Mouse (Mus musculus): ENCODE results near the gene Dguok. TPM values are rescaled to one million over a fixed set of nuclear protein-coding genes. Genes with fewer than 3 reads are reported as not detected.

Dguok gene
- 66.6 and 68.5 TPM in 2 replicates for polyA plus RNA-seq (2014; fragmentation: Nextera tagmentation; extraction: Ambion mirVana)

DNA sequence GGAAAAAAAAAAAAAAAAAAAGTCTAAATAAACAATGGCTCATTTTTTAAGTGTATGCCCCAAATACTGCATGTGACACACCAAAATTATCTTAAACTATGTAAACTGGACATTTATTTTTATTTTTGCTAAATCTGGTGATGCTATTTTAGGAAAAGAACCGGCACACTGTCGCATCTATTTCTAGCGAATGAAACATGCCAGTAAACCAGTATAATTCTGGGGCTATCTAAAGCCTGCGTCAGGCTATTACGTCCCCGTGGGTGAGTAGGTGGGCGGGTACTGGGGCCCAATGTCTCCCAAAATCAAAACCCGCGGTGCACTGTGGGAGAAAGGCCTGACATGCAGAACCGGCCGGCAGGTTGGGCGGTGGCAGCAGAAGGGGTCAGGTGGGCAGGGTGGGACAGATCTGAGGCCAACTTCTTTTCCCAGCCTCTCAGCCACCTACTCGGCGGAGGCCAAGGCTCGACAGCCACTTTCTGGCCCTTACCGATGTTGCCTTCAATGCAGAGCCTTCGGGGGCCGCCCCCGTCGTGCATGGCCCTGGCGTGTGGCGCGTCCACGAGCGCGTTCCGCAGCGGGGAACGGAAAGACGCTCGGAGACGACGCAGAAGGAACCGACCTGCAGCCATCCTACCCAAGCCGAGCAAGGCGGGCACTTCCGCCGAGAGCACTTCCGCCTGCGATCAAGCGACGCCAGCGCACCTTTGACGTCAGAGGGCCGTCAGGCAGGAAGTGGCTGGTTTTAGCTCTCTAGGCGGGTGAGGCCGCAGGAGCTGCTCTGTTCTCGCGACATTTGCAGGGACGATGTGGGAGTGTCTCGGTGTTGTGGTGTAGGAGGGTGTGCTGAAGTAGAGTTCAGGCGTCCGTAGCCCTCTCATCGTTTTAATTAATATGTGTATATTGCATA lies at the start of gene Dguok:
Dguok (minus strand) TSS at position 712 of the 910 bp plus-strand sequence.
- Histone ChIP-seq H3K36me3 (ENCODE audit: control insufficient read depth, insufficient read depth, low read length) (no peaks in the 10 kb centered on the region), H3K27me3 (ENCODE audit: control insufficient read depth, insufficient read depth, low read length) (no peaks in the 10 kb centered on the region), H3K4me3 (replicated peaks; ENCODE audit: low read depth, low read length) (peak within 1 kb of the TSS; percentile 78), H3K4me2 (ENCODE audit: low read length) (peak within 1 kb of the TSS; percentile 81), H3K9ac (replicated peaks; ENCODE audit: low read length) (peak within 1 kb of the TSS; percentile 86), H3K9me3 (ENCODE audit: control insufficient read depth, low read length) (no peaks in the 10 kb centered on the region), H3K4me1 (ENCODE audit: control insufficient read depth, insufficient read depth, low read length) (peaks cover 6% of the 10 kb centered on the region; the same call in 1 of the 2 replicates), H3K27ac (replicated peaks; ENCODE audit: low read depth, low read length) (peak within 1 kb of the TSS; percentile 94)
- ATAC-seq (ENCODE audit: low FRiP score, low TSS enrichment): peak; percentile 98
- peak; percentile 99 for DNase-seq
- under 1% methylated on average over 54 of the region's 54 CpGs for WGBS

DNA sequence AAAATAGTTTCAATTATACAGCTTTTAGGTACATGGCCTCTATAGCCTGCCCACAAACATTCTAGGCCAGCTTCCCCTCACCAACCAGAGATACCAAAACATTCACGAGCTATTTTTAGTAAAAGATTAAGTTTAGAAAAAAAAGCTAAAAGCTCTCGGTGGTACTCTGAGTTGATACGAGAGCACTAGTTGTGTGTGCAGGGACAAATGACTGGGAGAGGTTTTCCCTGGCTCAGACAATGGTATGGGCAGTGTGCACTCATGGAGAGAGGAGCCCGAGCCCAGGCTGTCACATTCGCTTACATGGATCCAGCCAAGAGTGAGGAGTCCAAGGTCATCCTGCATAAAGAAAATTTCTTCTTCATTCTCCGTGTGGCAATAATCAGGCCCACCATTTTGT lies 49.2 kb upstream of the Dguok start:
- no peak overlapping the region for H3K4me2 ChIP-seq (ENCODE audit: low read length)
- H3K27ac ChIP-seq (replicated peaks; ENCODE audit: low read depth, low read length): no peak overlapping the region
- WGBS: 84% methylated on average over 6 of the region's 6 CpGs
- H3K4me3 ChIP-seq (replicated peaks; ENCODE audit: low read depth, low read length): no peak overlapping the region
- H3K4me1 ChIP-seq (ENCODE audit: control insufficient read depth, insufficient read depth, low read length): no peaks in the 10 kb centered on the region
- no peak overlapping the region for H3K9ac ChIP-seq (replicated peaks; ENCODE audit: low read length)
- H3K9me3 ChIP-seq (ENCODE audit: control insufficient read depth, low read length): no peaks in the 10 kb centered on the region
- H3K27me3 ChIP-seq (ENCODE audit: control insufficient read depth, insufficient read depth, low read length): no peaks in the 10 kb centered on the region
- H3K36me3 ChIP-seq (ENCODE audit: control insufficient read depth, insufficient read depth, low read length): peaks cover 68% of the 10 kb centered on the region
- ATAC-seq (ENCODE audit: low FRiP score, low TSS enrichment): no peak
- DNase-seq: no peak

DNA sequence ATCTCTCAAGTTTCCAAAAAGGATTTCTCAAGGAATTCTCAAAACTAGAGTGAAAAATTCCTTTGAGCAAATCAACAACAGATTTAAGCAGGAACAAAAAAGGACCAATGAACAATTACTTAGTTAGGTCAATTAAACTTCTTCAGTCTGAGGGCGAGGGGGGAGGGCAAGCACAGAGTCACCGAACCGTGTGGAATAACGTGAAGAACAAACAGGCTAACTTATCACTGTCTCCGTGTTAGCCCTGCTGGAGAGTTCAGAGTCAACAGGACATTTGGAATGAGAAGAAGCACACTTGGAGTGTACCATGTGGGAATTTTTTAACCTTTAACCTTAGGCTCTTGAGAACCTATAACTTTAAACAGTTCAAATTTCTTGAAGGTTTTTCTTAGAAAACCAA lies 41.6 kb upstream of the Dguok start:
- Histone ChIP-seq H3K27me3 (ENCODE audit: control insufficient read depth, insufficient read depth, low read length) (no peaks in the 10 kb centered on the region), H3K27ac (replicated peaks; ENCODE audit: low read depth, low read length) (no peak overlapping the region), H3K4me1 (ENCODE audit: control insufficient read depth, insufficient read depth, low read length) (no peaks in the 10 kb centered on the region), H3K9me3 (ENCODE audit: control insufficient read depth, low read length) (no peaks in the 10 kb centered on the region), H3K9ac (replicated peaks; ENCODE audit: low read length) (no peak overlapping the region), H3K36me3 (ENCODE audit: control insufficient read depth, insufficient read depth, low read length) (peaks cover 29% of the 10 kb centered on the region), H3K4me3 (replicated peaks; ENCODE audit: low read depth, low read length) (no peak overlapping the region), H3K4me2 (ENCODE audit: low read length) (no peak overlapping the region)
- 61% methylated on average over 5 of the region's 5 CpGs for WGBS
- DNase-seq: no peak
- ATAC-seq (ENCODE audit: low FRiP score, low TSS enrichment): no peak

DNA sequence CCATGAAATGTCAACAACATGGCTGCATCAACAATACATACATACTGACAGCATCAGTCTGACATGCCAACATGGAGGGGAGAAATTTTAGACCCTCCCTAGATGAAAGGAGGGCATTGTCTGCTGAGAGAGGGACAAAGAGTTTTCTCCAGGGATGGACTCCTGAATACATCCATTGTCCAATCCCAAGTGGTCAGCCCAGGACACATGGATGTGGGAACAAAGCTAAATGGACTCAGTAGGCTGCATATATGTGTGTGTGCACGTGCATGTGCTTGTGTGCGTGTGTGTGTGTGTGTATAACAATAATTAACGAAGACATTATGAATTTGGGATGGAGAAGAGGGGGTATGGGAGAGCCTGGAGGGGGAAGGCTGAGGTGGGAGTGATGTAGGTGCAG lies 39.0 kb upstream of the Dguok start:
- Histone ChIP-seq H3K4me2 (ENCODE audit: low read length) (no peak overlapping the region), H3K36me3 (ENCODE audit: control insufficient read depth, insufficient read depth, low read length) (peaks cover 27% of the 10 kb centered on the region), H3K9ac (replicated peaks; ENCODE audit: low read length) (no peak overlapping the region), H3K27ac (replicated peaks; ENCODE audit: low read depth, low read length) (no peak overlapping the region), H3K4me3 (replicated peaks; ENCODE audit: low read depth, low read length) (no peak overlapping the region), H3K4me1 (ENCODE audit: control insufficient read depth, insufficient read depth, low read length) (no peaks in the 10 kb centered on the region), H3K9me3 (ENCODE audit: control insufficient read depth, low read length) (no peaks in the 10 kb centered on the region), H3K27me3 (ENCODE audit: control insufficient read depth, insufficient read depth, low read length) (no peaks in the 10 kb centered on the region)
- WGBS: 73% methylated on average over 3 of the region's 3 CpGs
- ATAC-seq (ENCODE audit: low FRiP score, low TSS enrichment) (no peak), DNase-seq (no peak)

DNA sequence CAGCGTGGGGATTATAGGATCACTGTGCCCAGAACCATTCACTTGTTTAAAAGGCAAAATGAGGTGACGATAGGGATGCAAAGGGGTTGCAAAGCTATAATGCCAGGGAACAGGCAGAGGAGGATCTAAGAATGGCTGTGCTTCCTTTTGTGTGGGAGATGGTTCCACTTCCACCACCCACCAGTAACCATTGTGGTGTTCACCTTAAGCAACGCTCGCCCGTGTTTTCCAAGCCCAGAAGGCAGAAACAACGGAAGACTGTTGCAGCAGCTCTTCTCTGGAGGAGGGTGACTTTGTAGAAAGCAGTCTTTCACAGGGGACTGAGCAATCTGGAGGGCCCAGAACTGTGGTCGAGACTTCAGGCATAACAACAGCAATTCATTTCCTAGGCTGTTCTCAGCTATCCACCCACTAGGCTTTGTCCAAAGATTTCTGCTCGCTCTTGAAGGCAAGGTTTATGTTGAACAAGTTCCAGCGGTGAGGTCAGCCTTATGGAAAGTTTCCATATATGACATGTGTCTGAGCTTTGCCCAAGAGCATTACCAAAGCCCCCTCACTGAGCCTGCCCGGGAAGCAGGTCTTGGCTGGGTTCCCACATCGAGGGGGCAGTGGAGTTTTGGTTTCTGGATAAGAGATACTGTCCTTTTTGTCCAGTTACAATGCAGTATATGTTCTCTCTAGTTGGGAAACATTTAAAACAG lies 35.1 kb upstream of the Dguok start:
- no peak overlapping the region for H3K4me2 ChIP-seq (ENCODE audit: low read length)
- DNase-seq (peak; percentile 3), ATAC-seq (ENCODE audit: low FRiP score, low TSS enrichment) (no peak)
- H3K36me3 ChIP-seq (ENCODE audit: control insufficient read depth, insufficient read depth, low read length): peaks cover 21% of the 10 kb centered on the region
- H3K4me1 ChIP-seq (ENCODE audit: control insufficient read depth, insufficient read depth, low read length): no peaks in the 10 kb centered on the region
- no peaks in the 10 kb centered on the region for H3K9me3 ChIP-seq (ENCODE audit: control insufficient read depth, low read length)
- H3K27ac ChIP-seq (replicated peaks; ENCODE audit: low read depth, low read length): no peak overlapping the region
- no peak overlapping the region for H3K4me3 ChIP-seq (replicated peaks; ENCODE audit: low read depth, low read length)
- no peaks in the 10 kb centered on the region for H3K27me3 ChIP-seq (ENCODE audit: control insufficient read depth, insufficient read depth, low read length)
- H3K9ac ChIP-seq (replicated peaks; ENCODE audit: low read length): no peak overlapping the region
- 77% methylated on average over 11 of the region's 11 CpGs for WGBS

DNA sequence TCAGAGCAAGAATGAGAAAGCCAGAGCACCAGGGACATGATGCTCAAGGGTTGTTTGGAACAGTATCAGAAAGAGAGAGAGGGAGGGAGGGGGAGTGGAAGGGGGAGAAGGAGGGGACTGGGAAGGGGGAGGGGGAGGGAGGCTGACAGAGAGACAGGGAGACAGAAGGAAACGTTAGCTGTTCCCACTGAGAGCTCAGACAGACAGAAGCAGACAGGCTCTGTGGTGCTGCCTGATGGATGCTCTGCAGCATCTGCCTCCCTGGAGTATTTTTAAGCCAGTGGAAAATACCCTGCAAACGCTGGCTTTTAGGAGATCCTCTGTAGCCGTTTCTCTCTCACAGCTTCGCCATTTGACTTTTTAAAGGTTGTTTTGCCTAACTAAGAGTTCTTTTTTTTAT lies 33.2 kb upstream of the Dguok start:
- H3K27ac ChIP-seq (replicated peaks; ENCODE audit: low read depth, low read length): no peak overlapping the region
- peak; percentile 36 for DNase-seq
- H3K4me1 ChIP-seq (ENCODE audit: control insufficient read depth, insufficient read depth, low read length): 0 out of 2 replicates have a peak, but pooled peaks cover 3% of the 10 kb centered on the region
- H3K9me3 ChIP-seq (ENCODE audit: control insufficient read depth, low read length): no peaks in the 10 kb centered on the region
- 44% methylated on average over 4 of the region's 4 CpGs for WGBS
- no peak overlapping the region for H3K4me3 ChIP-seq (replicated peaks; ENCODE audit: low read depth, low read length)
- no peak overlapping the region for H3K9ac ChIP-seq (replicated peaks; ENCODE audit: low read length)
- peaks cover 5% of the 10 kb centered on the region; the same call in 1 of the 2 replicates for H3K36me3 ChIP-seq (ENCODE audit: control insufficient read depth, insufficient read depth, low read length)
- no peak for ATAC-seq (ENCODE audit: low FRiP score, low TSS enrichment)
- no peak overlapping the region for H3K4me2 ChIP-seq (ENCODE audit: low read length)
- H3K27me3 ChIP-seq (ENCODE audit: control insufficient read depth, insufficient read depth, low read length): no peaks in the 10 kb centered on the region

DNA sequence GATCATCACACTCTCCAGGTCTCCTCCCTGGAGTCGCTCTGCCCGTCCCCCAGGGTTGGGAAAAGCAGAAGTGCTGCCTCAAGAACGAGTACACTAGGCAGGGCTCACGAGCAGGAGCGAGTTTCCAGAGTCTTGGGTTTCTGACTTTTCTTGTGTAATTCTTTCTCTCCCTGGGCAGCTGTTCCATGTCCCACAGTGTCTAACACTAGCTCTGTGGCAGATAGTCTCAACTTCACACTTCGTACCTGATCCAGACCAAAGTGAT lies 30.0 kb upstream of the Dguok start:
- Histone ChIP-seq H3K4me1 (ENCODE audit: control insufficient read depth, insufficient read depth, low read length) (0 out of 2 replicates have a peak, but pooled peaks cover 3% of the 10 kb centered on the region), H3K4me2 (ENCODE audit: low read length) (no peak overlapping the region), H3K4me3 (replicated peaks; ENCODE audit: low read depth, low read length) (no peak overlapping the region), H3K27ac (replicated peaks; ENCODE audit: low read depth, low read length) (no peak overlapping the region), H3K36me3 (ENCODE audit: control insufficient read depth, insufficient read depth, low read length) (no peaks in the 10 kb centered on the region), H3K27me3 (ENCODE audit: control insufficient read depth, insufficient read depth, low read length) (no peaks in the 10 kb centered on the region), H3K9me3 (ENCODE audit: control insufficient read depth, low read length) (no peaks in the 10 kb centered on the region), H3K9ac (replicated peaks; ENCODE audit: low read length) (no peak overlapping the region)
- DNase-seq: no peak
- no peak for ATAC-seq (ENCODE audit: low FRiP score, low TSS enrichment)
- 37% methylated on average over 6 of the region's 6 CpGs for WGBS

DNA sequence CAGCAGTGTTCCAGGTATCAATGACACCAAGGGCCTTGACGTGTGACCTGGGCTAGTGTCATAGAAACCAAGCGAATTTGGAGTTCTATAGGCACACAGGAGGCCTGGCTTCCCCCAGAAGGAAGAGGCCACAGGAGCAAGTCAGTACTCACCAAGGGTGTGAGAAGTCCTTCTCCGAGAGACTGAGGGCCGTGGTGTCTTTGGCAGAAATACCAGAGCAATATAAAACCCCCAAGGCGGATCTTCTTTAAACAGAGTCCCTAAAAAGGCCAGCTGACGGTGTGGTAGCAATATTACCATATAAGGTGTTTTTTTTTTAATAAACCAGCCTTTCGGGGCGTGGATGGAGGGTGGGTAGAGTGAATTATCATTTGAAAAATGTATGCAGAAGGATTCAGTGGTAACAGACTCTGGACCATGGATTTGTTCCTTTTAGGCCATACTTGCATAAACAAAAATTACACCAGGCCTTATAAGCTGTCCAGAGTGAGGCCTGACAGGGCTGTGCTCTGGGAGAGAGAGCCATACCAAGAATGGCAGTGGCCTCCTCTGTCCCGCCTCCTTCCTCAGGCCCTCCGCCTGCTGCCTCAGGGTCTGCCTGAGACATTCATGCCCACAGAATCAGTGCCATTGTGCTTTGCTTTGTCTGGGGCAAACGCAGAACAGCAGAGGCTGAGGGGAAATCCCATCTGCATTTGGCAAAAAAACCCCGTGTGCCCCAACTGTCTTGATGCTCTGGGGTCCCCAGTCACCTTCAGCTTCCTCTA lies 29.4 kb upstream of the Dguok start, which contains the start of gene Actg2:
Actg2 (minus strand) TSS at position 238 of the 767 bp plus-strand sequence.
- H3K9me3 ChIP-seq (ENCODE audit: control insufficient read depth, low read length): no peaks in the 10 kb centered on the region
- H3K4me1 ChIP-seq (ENCODE audit: control insufficient read depth, insufficient read depth, low read length): 0 out of 2 replicates have a peak, but pooled peaks cover 3% of the 10 kb centered on the region
- H3K36me3 ChIP-seq (ENCODE audit: control insufficient read depth, insufficient read depth, low read length): no peaks in the 10 kb centered on the region
- ATAC-seq (ENCODE audit: low FRiP score, low TSS enrichment) (no peak), DNase-seq (peak; percentile 2)
- no peak within 1 kb of the TSS for H3K4me3 ChIP-seq (replicated peaks; ENCODE audit: low read depth, low read length)
- H3K27ac ChIP-seq (replicated peaks; ENCODE audit: low read depth, low read length): no peak within 1 kb of the TSS
- no peak within 1 kb of the TSS for H3K4me2 ChIP-seq (ENCODE audit: low read length)
- WGBS: 68% methylated on average over 12 of the region's 12 CpGs
- H3K27me3 ChIP-seq (ENCODE audit: control insufficient read depth, insufficient read depth, low read length): no peaks in the 10 kb centered on the region
- no peak within 1 kb of the TSS for H3K9ac ChIP-seq (replicated peaks; ENCODE audit: low read length)

All from midbrain, embryonic 14.5 days (tissue).